Mouse (Mus musculus) 416B (cell line): ENCODE measurements around the gene 9530002B09Rik.

Source experiments
- DNase-seq: peaks from one replicate; pipeline ENCODE4 v3.0.0; 2011; ENCODE audit warnings: low read depth

9530002B09Rik gene

DNA sequence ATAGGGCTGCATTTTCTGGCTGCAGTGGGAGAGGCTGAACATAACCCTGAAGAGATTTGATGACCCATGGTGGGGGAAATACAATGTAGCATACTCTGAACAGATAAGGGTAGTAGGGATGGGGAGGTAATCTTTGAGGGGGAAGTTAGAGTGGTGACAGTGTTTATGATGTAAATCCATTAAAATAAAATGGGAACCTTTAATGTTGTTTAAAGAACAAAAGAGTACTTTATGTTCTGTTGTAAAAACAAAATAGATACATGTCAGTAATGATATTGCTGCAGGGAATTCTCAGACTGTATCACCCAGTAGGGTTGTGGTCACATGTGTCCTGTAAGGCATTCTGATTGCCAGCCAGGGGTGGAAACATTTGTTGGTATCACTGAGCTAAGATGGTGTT, at the start of gene 9530002B09Rik:
Gene 9530002B09Rik (plus strand): TSS at position 301 of the 400 bp plus-strand sequence.
- DNase-seq: no peak
